Mouse (Mus musculus) frontal cortex, adult (tissue): ENCODE data around the gene Scpep1.

Experiments used
- ATAC-seq: cut with Nextera tagmentation; 2 replicates; pipeline ENCODE4 v1.9.2; 2017; ENCODE audit warnings: mild to moderate bottlenecking, moderate library complexity, mixed read lengths; ENCODE audit not compliant: low TSS enrichment

Gene Scpep1

DNA sequence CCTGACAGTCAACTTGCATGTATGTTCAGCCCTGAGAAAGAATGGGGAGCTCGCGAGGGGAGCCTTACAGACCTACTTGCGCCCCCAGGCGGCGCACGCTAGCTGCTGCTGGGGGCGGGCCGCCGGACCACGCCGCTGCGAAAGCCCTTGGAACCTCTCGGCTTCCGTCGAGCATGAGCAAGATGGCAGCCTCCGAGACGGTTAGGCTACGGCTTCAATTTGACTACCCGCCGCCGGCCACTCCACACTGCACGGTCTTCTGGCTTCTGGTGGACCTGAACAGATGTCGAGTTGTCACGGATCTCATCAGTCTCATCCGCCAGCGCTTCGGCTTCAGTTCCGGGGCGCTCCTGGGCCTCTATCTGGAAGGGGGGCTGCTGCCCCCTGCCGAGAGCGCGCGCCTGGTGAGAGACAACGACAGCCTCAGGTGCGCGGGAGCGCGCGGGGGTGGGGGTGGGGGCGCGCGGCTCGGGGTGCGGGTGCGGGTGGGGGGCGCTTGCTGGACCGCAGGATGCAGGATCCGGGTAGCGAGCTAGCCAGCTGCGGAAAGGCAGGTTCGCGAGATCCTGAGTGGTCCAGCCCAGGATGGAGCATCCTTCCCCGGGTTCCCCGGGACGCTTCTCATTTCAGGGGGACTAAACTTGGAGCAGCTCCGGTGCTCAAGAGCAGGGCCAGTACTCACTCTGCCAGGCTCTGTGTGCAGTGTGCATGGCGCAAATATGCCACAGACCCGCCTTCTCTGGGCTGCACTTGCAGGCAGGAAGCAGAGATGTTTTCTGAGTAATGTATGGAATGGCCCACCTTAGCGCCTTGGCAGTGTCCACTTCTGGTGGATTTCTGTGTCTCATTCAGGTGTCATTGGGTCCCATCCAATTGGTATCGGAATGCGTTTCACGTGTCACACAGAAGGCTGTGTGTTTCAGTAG lies 18.8 kb upstream of the Scpep1 start:
- peak; percentile 91 for ATAC-seq

DNA sequence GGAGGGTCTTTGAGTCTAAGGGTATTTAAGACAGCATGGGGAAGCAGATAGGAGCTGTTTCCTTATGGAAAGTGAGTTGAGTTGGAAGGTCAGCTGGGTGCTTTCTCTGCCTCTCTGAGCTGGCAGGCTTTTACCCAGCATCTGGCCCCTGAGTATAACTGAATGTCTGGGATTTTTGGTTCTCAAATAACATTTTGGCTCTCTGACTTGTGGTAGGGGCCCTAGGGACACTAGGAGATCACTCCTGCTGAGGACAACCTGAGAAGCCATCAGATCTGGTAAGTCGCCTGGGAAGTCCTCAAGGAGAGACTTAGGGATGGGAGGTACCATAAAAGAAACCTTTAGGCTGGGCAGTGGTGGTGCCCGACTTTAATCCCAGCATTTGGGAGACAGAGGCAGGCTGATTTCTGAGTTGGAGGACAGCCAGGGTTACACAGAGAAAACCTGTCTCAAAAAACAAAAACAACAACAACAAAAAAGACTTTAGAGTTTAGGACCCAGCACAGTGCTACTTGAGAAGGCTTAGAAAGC lies 15.0 kb upstream of the Scpep1 start, which contains the start of gene Coil:
Gene Coil, plus strand, starts transcription at position 51 of the 531 bp plus-strand sequence.
- no peak for ATAC-seq

DNA sequence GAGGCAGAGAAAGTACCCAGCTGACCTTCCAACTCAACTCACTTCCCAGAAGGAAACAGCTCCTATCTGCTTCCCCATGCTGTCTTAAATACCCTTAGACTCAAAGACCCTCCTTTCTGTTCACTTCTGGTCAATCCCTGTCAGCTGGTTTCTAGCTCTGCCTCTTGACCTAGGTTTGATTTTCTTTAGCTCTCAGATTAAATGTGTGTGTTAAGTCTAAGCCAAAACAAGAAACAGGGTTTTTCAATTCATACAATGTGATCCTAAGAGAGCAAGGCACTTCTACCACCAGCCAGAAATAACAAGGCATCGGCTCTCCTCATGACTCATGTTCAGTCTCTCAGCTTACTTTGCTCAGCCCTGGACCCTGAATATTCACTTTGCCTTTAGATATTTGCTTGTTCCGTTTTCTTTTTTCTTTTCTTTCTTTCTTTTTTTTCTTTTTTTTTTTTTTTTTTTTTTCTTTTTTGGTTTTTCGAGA lies 11.7 kb upstream of the Scpep1 start, which contains the start of gene Elobl:
Gene Elobl, minus strand, starts transcription at position 51 of the 481 bp plus-strand sequence.
- no peak for ATAC-seq

DNA sequence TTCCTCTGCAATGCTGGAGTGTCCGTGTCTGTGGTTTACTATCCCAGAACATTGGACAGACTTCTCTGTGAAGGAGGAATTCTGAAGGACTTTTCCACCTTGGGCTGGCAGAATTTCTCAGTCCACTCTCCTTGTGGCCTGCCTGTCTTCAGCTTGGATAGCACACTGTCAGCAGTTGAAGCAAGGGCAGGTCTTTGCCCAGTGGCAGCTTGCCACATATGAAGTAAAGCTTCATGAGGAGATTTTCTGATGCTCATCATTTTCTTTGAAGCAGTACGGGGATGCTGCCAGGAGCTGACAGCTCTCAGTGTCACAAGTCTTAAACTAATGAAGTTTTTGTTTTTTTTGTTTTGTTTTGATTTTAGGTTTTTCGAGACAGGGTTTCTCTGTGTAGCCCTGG lies 3.6 kb upstream of the Scpep1 start:
- no peak for ATAC-seq

DNA sequence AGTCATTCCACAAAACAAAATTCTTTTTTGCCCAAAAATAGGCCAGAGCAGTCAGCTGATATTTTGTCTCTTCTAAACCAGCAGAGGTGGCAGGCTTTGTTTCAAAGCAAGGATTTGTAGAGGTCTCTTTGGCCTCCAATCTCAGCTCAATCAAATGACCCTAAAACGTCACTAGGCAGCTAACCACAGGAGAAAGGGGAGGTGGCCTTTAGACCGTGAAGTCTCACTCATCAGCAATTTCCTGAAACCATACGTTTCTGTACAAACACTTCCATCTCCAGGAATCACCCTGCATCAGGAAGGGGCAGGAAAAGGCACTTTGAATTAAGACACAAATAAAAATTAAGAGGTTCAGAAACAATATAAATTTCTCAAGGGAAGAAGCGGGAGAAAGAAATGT lies 462 bp downstream of the Scpep1 start:
- ATAC-seq = peak; percentile 35; the same call in 1 of the 2 replicates

DNA sequence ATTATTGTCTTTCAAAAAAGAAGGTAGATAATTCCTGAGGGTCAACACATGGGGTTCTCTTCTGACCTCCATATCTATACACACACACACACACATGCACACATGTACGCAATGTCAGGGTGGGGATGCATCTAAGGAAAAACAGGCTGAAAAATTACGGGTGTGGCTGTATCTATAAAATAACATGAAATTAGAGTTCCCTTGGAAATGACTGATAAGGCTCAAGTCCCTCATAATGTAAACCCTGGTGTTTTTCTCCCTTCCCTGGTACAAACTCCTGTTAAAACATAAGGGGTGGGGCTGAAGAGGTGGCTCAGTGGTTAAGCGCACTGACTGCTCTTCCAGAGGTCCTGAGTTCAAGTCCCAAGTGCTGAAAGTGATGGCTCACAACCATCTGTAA lies 1.7 kb downstream of the Scpep1 start:
- ATAC-seq = no peak

DNA sequence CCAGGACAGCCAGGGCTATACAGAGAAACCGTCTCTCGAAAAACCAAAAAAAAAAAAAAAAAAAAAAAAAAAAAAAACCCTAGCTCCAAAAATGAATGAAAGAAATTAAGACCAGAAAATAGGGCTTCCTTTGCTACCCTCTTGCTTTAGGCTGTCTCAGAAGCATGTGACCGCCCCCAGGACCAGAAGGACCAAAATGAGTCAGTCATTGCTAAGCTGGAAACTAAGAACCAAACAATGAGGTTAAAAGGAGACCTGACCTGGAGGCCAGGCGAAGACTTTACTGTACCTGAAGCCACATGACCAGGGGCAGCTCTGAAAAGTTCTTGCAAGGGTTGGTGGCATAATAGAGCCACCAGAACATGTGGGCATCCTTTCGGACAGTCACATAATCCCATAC lies 3.1 kb downstream of the Scpep1 start:
- no peak for ATAC-seq

DNA sequence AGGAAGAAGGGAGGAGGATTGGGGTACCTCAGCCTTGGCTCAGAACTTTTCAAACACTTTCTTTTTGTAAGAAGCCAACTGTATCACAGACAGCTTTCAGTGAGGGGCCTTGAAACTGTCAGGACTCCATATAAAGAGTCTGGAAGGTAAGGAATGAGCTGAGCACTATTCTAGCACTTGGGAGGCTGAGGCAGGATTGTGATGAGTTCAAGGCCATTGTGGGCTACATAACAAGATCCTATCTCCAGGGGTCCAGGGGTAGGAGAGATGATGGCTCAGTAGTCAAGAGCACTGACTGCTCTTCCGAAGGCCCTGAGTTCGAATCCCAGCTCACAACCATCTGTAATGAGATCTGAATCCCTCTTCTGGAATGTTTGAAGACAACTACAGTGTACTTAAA lies 3.7 kb downstream of the Scpep1 start:
- no peak for ATAC-seq

DNA sequence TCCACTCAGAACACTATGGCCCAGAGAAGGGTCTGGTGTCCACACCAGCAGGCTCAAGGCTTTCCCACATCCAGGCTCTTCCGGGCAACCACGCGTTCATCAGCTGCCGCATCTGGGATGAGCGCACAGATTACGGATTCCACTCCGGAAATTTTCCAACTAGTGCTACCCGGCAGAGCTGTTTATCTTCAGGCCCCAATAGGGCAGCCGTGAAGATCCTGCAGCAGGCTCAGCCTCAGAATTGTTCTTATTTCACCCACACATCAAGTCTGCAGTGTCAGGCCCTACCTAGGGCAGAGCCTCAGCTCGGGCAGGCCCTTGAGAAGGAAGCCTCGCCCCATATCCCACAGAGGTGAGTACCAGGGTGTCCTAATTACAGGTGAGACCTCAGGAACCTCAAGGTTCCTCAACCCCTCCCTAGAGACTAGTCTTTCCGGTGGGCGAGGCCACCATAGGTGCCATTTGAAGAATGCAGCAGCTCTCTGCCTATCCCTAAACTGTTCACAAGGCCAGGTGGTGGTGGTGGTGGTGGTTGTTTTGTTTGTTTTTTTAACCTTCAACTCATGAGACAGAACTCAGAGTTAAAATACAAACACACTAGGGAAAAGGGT lies 4.5 kb downstream of the Scpep1 start:
- ATAC-seq = no peak

DNA sequence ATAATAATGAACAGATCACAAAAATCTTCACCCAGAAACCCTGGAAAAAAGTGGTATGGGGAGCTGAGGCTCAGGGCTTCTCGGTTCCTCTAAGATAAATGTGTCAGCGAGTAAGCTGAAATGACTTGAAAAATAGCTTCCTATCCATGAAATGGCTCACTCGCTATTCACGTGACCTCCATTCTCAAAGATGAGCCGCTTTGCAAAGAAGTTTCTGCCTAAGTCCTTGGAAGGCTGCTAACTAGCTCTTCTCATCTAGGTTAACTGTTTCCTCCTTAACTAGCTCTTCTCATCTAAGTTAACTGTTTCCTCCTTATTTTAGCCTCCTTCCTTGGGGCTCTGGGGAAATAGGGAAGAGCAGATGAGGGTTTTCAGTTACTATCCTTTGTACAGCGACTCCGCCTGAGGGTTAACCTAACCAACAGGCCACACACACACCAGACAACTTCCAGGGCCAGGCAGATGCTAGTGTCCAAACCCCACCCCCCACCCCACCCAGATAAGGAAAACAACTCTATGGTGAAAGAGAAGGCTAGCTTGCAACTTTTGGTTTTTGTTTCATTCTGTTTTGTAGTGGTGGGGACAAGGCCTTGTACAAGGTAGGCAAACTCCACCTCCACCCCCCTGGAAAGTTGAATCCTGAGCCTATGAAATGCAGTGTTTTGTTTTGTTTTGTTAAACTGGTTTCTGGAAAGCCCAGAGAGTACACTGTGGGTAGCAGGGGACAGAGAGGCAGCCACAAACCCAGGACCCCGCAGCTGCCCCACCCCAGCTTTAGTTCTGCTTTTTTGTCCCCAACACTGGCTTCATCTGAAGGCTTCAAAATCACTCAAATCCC lies 5.2 kb downstream of the Scpep1 start:
- no peak for ATAC-seq

DNA sequence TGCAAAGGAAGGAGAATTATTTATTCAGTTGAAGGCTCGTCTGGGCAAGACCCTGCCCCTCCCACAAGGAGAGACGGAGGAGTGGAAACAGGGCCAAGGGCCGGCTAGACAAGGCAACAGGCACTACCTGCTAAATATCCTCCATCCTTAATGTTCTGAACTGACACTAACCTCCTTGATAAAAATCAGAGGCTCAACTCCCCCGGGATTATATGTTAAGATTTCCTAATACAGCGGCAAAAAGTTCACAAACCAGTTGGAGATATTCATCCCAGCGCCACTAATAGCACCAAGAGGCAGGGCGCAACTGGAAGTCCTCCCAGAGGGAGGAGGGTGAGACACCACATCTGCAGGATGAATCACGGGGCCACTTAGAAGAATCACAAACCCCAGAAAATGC lies 6.4 kb downstream of the Scpep1 start:
- ATAC-seq = no peak

DNA sequence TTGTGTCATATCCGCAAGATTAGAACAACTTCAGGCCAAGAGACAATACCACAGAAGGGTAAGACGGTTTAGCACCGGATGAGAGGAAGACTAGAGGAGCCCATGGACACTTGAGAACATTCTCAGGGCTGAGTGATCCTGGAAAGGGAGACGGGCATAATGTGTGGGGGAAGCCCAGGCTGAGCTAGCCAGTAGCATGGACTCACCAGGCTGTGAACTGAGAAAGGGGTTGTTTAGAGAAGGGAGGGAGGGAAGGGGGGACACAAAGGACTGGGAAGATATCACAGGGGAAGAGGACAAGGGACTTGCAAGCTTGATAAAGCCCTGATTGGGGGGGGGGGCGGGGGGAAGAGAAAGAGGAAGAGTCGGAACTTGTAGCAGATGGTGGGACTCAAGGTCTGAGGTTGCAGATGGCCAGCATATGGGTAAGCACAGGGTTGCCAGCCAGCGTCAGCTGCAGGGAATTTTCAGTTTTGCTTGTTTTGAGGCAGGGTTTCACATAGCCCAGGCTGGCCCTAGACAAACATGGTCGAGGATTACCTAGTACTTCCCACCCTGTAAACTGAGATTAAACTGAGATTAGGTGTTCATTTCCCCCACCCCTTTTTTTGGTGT lies 9.2 kb downstream of the Scpep1 start:
- ATAC-seq = no peak

DNA sequence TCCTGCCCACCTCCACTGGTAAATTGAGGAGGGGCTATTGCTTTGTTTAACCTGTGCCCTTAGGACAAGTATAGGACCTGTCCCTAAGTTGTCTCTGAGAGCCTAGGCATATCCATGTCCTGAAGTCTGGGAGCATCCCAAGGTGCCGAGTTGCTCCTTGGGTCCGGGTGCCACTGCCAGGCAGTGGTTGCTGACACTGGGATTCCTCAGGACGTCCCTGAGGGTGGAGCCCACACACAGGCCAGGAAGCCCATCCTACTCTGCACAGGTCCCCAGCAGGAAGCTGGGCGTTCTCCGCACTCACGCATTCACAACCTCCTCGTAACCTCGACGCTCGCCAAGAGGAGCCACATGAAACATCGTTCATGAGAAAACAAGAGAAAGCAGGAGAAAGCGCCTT lies 13.8 kb downstream of the Scpep1 start:
- no peak for ATAC-seq

DNA sequence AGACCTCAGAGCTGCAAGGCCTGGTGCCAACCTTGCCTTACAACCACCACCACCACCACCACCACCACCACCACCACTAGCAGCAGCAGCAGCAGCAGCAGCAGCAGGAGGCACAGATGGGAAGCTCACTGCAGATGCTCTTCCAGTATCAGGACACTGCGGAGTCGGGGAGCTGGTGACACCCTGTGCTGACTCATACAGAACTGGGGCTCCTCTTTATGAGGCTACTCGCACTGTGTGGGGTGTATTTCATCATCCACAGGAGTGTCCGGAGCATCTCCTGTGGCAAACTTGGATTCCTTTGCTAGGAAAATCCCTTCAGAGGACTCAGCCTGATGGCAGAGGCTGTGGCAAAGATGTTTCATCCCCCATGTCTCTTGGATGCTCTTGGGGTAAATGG lies 15.6 kb downstream of the Scpep1 start:
- peak; percentile 96 for ATAC-seq

DNA sequence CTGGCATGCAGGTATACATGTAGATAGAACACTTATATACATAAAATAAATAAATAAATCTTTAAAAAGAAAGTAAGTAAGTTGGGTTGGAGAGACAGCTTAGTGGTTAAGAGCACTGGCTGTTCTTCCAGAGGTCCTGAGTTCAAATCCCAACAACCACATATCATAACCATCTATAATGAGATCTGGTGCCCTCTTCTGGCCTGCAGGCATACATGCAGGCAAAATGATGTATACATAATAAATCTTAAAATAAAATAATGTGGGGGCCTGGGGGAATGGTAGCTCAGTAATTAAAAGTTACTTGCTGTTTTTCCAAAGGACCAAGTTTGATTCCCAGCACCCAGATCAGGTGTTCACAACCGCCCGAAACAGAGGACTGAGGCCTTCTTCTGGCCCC lies 16.5 kb downstream of the Scpep1 start:
- no peak for ATAC-seq

DNA sequence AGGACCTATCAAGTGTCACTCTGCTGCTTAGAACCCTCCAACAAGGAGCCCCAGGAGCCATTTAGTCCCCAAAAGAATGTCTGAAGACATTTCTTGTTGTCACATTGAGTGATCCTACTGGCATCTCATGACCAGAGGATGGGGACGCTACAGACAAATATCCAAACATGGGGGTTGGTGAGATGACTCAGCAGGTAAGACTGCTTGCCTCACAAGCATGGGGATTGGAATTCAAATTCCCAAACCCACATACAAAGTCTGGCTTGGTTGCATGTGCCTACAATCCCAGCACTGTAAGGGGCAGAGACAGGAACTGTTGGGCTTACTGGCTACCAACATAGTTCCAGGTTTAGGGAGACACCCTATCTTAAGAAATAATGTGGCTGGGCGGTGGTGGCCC lies 17.4 kb downstream of the Scpep1 start:
- ATAC-seq = no peak

DNA sequence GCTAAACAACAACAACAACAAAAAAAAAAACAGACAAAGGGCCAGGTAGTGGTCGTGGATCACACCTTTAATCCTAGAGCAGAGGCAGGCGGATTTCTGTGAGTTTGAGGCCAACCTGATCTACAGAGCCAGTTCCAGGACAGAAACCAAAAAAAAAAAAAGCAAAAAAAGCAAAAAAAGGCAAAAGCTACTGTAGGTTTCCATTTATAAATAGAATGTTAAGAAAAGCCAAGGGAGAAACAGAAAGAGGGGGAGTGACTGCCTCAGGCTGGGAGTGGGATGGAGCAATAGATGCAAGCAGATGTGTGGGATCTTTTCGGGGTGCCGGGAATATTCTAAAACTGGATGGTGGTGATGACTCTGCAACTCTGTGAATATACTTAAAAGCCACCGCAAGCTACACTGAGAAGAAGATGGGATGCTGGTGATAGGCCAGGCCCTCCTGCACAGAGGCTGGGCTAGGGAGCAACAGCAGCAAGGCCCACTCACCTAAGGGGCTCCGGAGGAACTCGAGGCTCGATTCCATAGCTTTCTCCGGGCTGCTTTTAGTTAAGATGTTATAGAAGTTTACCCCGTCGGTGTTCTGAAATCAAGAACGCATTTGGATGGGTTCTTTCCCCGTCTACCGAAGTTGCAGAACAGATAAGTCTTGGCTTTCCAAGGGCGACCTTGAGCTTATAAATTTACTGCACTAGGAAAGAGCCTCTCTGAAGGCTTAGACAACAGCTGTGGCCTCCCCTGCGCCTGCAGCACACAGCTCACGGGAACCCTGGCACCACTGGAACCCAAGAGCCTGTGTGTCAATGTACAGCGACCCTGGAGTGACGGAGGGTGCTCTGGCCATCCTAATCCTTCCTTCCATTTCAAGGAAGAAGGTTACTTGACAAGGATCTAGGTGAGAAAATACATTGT lies 20.9 kb downstream of the Scpep1 start:
- ATAC-seq = peak; percentile 98

DNA sequence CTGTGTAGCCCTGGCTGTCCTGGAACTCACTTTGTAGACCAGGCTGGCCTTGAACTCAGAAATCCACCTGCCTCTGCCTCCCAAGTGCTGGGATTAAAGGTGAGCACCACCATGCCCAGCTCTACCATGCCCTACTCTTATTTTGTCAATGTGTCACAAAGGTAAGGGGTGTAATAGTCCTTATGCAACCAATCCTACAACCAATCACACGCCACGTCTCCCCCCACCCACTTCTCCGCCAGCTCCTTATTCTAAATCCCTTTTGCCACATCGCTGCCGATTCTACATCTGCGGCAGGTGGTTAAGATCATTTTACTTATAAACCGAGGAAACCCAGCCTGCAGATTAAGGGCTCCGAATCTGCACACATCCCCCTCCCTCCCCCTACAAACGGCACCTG lies 22.2 kb downstream of the Scpep1 start:
- ATAC-seq = no peak

DNA sequence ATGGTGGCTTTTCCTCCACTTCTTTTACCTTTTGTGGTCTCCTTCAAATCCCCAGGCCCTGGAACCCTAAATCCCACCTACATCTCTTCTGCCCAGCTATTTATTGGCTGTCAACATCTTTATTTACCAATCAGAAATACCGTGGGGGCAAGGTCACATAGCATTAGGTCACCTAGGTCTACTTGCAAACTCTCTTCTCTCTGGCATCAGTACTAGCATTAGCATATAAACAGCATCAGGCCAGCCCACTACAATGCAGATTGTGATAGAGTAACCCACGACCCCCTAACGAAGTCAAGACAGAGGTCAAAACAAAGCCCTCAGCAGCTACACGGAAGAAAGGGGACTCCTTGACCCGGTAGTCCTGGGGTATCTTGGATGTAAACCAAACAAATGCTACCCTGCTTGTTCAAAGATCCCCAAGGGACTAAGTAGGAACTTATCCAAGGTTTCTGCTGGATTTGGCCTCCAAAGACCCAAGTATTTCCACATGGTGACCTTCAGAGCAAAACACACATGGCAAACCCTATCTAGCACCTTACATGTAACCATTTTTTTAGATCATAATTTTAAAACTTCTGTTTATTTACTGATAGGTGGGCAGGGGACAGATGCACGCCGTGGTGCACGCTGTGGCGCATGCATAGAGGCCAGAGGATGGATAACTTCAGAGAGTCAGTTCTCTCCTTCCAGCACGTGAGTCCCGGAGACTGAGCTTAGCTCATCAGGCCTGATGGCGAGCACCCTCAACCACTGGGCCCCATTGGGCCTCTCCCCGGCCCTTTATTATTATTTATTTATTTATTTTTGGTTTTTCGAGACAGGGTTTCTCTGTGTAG lies 23.4 kb downstream of the Scpep1 start:
- ATAC-seq = no peak
